ENCODE assay signal across 19 mouse cellular contexts in genomic region chr13:11362872-11363271, GRCm38 (mm10).
"Had no signal": no experiment of that assay in that cellular context is flagged by ENCODE, and none has a peak within 500 bp of the region (broad histone marks: within the 10 kb centered on the region; RNA-seq: fewer than 3 reads in every experiment).

No protein-coding gene starts in this region.

- H3K27ac ChIP-seq: limb, embryonic 10.5 days; limb, embryonic 13.5 days; liver, embryonic 12.5 days; liver, embryonic 15.5 days; macrophage; midbrain, embryonic 13.5 days; neural tube, embryonic 13.5 days; stomach, embryonic 15.5 days had no signal

- H3K36me3 ChIP-seq: limb, embryonic 10.5 days; limb, embryonic 13.5 days; liver, embryonic 12.5 days; liver, embryonic 15.5 days; midbrain, embryonic 13.5 days; neural tube, embryonic 13.5 days; stomach, embryonic 15.5 days had no signal

- H3K4me2 ChIP-seq: limb, embryonic 13.5 days; liver, embryonic 12.5 days; liver, embryonic 15.5 days; midbrain, embryonic 13.5 days; neural tube, embryonic 13.5 days; stomach, embryonic 15.5 days had no signal

- H3K27me3 ChIP-seq: limb, embryonic 13.5 days; liver, embryonic 12.5 days; liver, embryonic 15.5 days; midbrain, embryonic 13.5 days; neural tube, embryonic 13.5 days; stomach, embryonic 15.5 days had no signal

- H3K9me3 ChIP-seq: limb, embryonic 10.5 days; limb, embryonic 13.5 days; liver, embryonic 12.5 days; liver, embryonic 15.5 days; midbrain, embryonic 13.5 days; neural tube, embryonic 13.5 days; stomach, embryonic 15.5 days had no signal

- H3K9ac ChIP-seq: limb, embryonic 13.5 days; liver, embryonic 12.5 days; liver, embryonic 15.5 days; midbrain, embryonic 13.5 days; neural tube, embryonic 13.5 days; stomach, embryonic 15.5 days had no signal

- H3K4me1 ChIP-seq: limb, embryonic 10.5 days; limb, embryonic 13.5 days; liver, embryonic 12.5 days; liver, embryonic 15.5 days; midbrain, embryonic 13.5 days; neural tube, embryonic 13.5 days; stomach, embryonic 15.5 days had no signal

- ATAC-seq: intestine, embryonic 16.5 days; liver, embryonic 12.5 days; midbrain, embryonic 13.5 days had no signal

- DNase-seq: kidney, adult 2 months; kidney, postnatal 10 days; kidney, postnatal 36 days; liver; lung, adult 18-20 months; retina, postnatal 1 day; right cerebral cortex, postnatal 25 days; spleen, adult 18-20 months; thymus, postnatal 25 days had no signal

- H3K4me3 ChIP-seq: limb, embryonic 10.5 days; limb, embryonic 13.5 days; liver, embryonic 12.5 days; liver, embryonic 15.5 days; midbrain, embryonic 13.5 days; myocyte; neural tube, embryonic 13.5 days; stomach, embryonic 15.5 days had no signal
